37 mouse cellular contexts compared by ENCODE assay signal in the genomic region with DNA sequence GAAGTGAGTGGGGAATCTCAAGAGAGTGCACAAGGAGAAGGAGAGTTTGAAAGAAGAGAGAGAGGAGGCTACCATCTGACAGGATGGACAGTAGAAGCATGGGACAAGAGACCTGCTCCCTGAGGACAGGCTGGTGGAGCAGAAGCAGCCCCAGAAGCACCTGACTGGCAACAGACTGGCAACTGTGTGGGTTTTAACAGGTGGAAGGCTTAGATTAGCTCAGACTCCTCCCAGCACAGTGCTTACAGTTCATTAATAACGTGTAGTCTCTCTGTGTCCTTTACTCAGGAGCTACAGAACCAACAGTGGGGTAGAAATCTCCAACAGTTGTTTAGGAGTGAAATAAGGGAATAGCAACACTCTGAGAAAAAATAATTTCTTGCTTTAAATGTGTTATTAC. TPM values are rescaled to one million over a fixed set of nuclear protein-coding genes. Genes with fewer than 3 reads are reported as not detected.
"Had no signal": no experiment of that assay in that cellular context is flagged by ENCODE, and none has a peak within 500 bp of the region (broad histone marks: within the 10 kb centered on the region; RNA-seq: fewer than 3 reads in every experiment).

No protein-coding gene starts in this region.

- H3K4me1 ChIP-seq: embryonic facial prominence, embryonic 10.5 days; embryonic facial prominence, embryonic 12.5 days; embryonic facial prominence, embryonic 13.5 days; embryonic facial prominence, embryonic 15.5 days; forebrain, embryonic 10.5 days; forebrain, embryonic 12.5 days; forebrain, embryonic 13.5 days; forebrain, embryonic 15.5 days had no signal

- H3K4me3 ChIP-seq: embryonic facial prominence, embryonic 10.5 days; embryonic facial prominence, embryonic 12.5 days; embryonic facial prominence, embryonic 13.5 days; embryonic facial prominence, embryonic 15.5 days; erythroblast, embryonic 14.5 days; forebrain, embryonic 10.5 days; forebrain, embryonic 12.5 days; forebrain, embryonic 13.5 days; forebrain, embryonic 15.5 days; gastrocnemius, adult 2 months; heart, adult 2 months had no signal

- H3K4me2 ChIP-seq: embryonic facial prominence, embryonic 12.5 days; embryonic facial prominence, embryonic 13.5 days; embryonic facial prominence, embryonic 15.5 days; forebrain, embryonic 12.5 days; forebrain, embryonic 13.5 days; forebrain, embryonic 15.5 days had no signal

- DNase-seq: cerebellum, adult 9-10 months; cerebellum, adult 9-11 months; cerebellum, postnatal 14 days; cerebellum, postnatal 25 days; cerebellum, postnatal 36 days; embryo, embryonic 11 days; forebrain, postnatal 0 days; gastrocnemius, adult 2 months; gastrocnemius, postnatal 10 days; gastrocnemius, postnatal 14 days; gastrocnemius, postnatal 25 days; gastrocnemius, postnatal 36 days; heart, adult 11 months; heart, adult 18-20 months; heart, adult 2 months had no signal

- H3K27me3 ChIP-seq: embryonic facial prominence, embryonic 12.5 days; embryonic facial prominence, embryonic 13.5 days; embryonic facial prominence, embryonic 15.5 days; forebrain, embryonic 12.5 days; forebrain, embryonic 13.5 days; forebrain, embryonic 15.5 days had no signal

- H3K9me3 ChIP-seq: embryonic facial prominence, embryonic 10.5 days; embryonic facial prominence, embryonic 12.5 days; embryonic facial prominence, embryonic 13.5 days; embryonic facial prominence, embryonic 15.5 days; forebrain, embryonic 10.5 days; forebrain, embryonic 12.5 days; forebrain, embryonic 13.5 days; forebrain, embryonic 15.5 days had no signal

- ATAC-seq: forebrain, embryonic 13.5 days; forebrain, embryonic 14.5 days; forebrain, embryonic 15.5 days; forebrain, embryonic 16.5 days; forebrain, postnatal 0 days had no signal

- H3K9ac ChIP-seq: embryonic facial prominence, embryonic 12.5 days; embryonic facial prominence, embryonic 13.5 days; embryonic facial prominence, embryonic 15.5 days; forebrain, embryonic 12.5 days; forebrain, embryonic 13.5 days; forebrain, embryonic 15.5 days; forebrain, postnatal 0 days had no signal

- H3K36me3 ChIP-seq: embryonic facial prominence, embryonic 10.5 days; embryonic facial prominence, embryonic 12.5 days; embryonic facial prominence, embryonic 13.5 days; embryonic facial prominence, embryonic 15.5 days; forebrain, embryonic 10.5 days; forebrain, embryonic 12.5 days; forebrain, embryonic 15.5 days had no signal

- H3K27ac ChIP-seq: embryonic facial prominence, embryonic 10.5 days; embryonic facial prominence, embryonic 12.5 days; embryonic facial prominence, embryonic 13.5 days; embryonic facial prominence, embryonic 15.5 days; forebrain, embryonic 10.5 days; forebrain, embryonic 12.5 days; forebrain, embryonic 13.5 days; forebrain, embryonic 15.5 days; gastrocnemius, adult 2 months; heart, adult 2 months had no signal

RNA-seq across cellular contexts. Expression of a gene that starts 44.3 kb away (rescaled TPM):
- total RNA-seq: common myeloid progenitor, adult 5-6 weeks; forebrain, postnatal 0 days; gastrocnemius, adult 18-20 months; gastrocnemius, adult 2 months; gastrocnemius, adult 8-10 months; gastrocnemius, postnatal 10 days; gastrocnemius, postnatal 14 days; gastrocnemius, postnatal 25 days; gastrocnemius, postnatal 36 days; gastrocnemius, postnatal 4 days; granulocyte monocyte progenitor cell, adult 5-6 weeks; heart, adult 18-20 months; heart, adult 2 months; heart, adult 8-10 months had no signal
- polyA plus RNA-seq: cortical plate, adult 2 months; embryonic facial prominence, embryonic 10.5 days; embryonic facial prominence, embryonic 11.5 days; embryonic facial prominence, embryonic 12.5 days; embryonic facial prominence, embryonic 13.5 days; embryonic facial prominence, embryonic 14.5 days; embryonic facial prominence, embryonic 15.5 days; erythroblast, embryonic 14.5 days; forebrain, embryonic 10.5 days; forebrain, embryonic 11.5 days; forebrain, embryonic 12.5 days; forebrain, embryonic 13.5 days; forebrain, embryonic 14.5 days; forebrain, embryonic 15.5 days; forebrain, embryonic 16.5 days; forebrain, postnatal 0 days; frontal cortex, adult 2 months; heart, adult 2 months had no signal
